Comparison of ENCODE assay signal across 25 mouse cellular contexts in genomic region chr13:80899435-80900029, GRCm38 (mm10). TPM values are rescaled to one million over a fixed set of nuclear protein-coding genes. Genes with fewer than 3 reads are reported as not detected.
DNase-seq lines count a peak whose midpoint lies in the region; ATAC-seq and TF ChIP-seq lines count a peak whose summit lies in the region.
"Had no signal": no experiment of that assay in that cellular context is flagged by ENCODE, and none has a peak within 500 bp of the region (broad histone marks: within the 10 kb centered on the region; RNA-seq: fewer than 3 reads in every experiment).

No protein-coding gene starts in this region.

- H3K9ac ChIP-seq in MEL (ENCODE audit: control insufficient read depth, low read depth, low read length, poor library complexity, severe bottlenecking): no peak overlapping the region
- H3K9ac ChIP-seq: embryonic facial prominence, embryonic 12.5 days; embryonic facial prominence, embryonic 15.5 days; hindbrain, embryonic 14.5 days had no signal

- ATAC-seq in granulocyte monocyte progenitor cell, adult 5-6 weeks (replicated peaks; ENCODE audit: poor library complexity, severe bottlenecking): peak; percentile 59
- ATAC-seq in megakaryocyte progenitor cell, adult 5-6 weeks (replicated peaks; ENCODE audit: poor library complexity): peak; percentile 72
- ATAC-seq: forebrain, embryonic 14.5 days; hindbrain, postnatal 0 days; inflammation-experienced regulatory T-cells, adult 6 months; intestine, embryonic 16.5 days had no signal

- peaks cover 0 to 7% of the 10 kb centered on the region in 2 experiments; a peak in 3 of 4 replicates for H3K4me1 ChIP-seq in MEL (ENCODE audit: control insufficient read depth in 1 of 2, insufficient read depth in 2 of 2, low read length in 2 of 2)
- H3K4me1 ChIP-seq: embryonic facial prominence, embryonic 12.5 days; embryonic facial prominence, embryonic 15.5 days had no signal

- no peak for TF ChIP-seq RAD21 in MEL (IDR thresholded peaks at IDR 0.05; ENCODE audit: low read depth, low read length)

- no peaks in the 10 kb centered on the region for H3K27me3 ChIP-seq in MEL (ENCODE audit: control insufficient read depth in 1 of 2, insufficient read depth in 2 of 2, low read length in 2 of 2)
- H3K27me3 ChIP-seq: CH12.LX; embryonic facial prominence, embryonic 12.5 days; embryonic facial prominence, embryonic 15.5 days had no signal

- peaks cover 0 to 8% of the 10 kb centered on the region in 2 experiments; a peak in 2 of 4 replicates for H3K36me3 ChIP-seq in MEL (ENCODE audit: control insufficient read depth in 1 of 2, insufficient read depth in 2 of 2, low read length in 2 of 2)

- TF ChIP-seq POLR2A in MEL (IDR thresholded peaks at IDR 0.05; ENCODE audit: control insufficient read depth in 1 of 2, insufficient read depth in 1 of 2, low read depth in 1 of 2, low read length in 2 of 2, poor library complexity in 1 of 2): no peak

- no peak overlapping the region for H3K27ac ChIP-seq in MEL (ENCODE audit: control insufficient read depth, low read depth, low read length)
- H3K27ac ChIP-seq: embryonic facial prominence, embryonic 12.5 days; embryonic facial prominence, embryonic 15.5 days; hindbrain, embryonic 14.5 days; hindbrain, postnatal 0 days had no signal

- DNase-seq in 416B (ENCODE audit: low read depth): peak; percentile 60
- peak; percentile 72 for DNase-seq in MEL (ENCODE audit: low read depth, low spot score)
- no peak for DNase-seq in neural tube, embryonic 10.5 days (ENCODE audit: extremely low spot score, low spot score)
- no peak for DNase-seq in thymus, postnatal 10 days (ENCODE audit: low spot score in 2 of 2)
- no peak for DNase-seq in left cerebral cortex, postnatal 10 days (ENCODE audit: extremely low spot score in 1 of 2, low spot score in 2 of 2)
- no peak for DNase-seq in gastrocnemius, postnatal 14 days
- DNase-seq: adrenal gland, postnatal 10 days; adrenal gland, postnatal 36 days; B cell, adult 2 months; cerebellum, adult 18-20 months; cerebellum, adult 9-10 months; cerebellum, postnatal 14 days; gastrocnemius, postnatal 36 days; heart, adult 11 months; heart, postnatal 36 days had no signal

- H3K4me3 ChIP-seq in MEL (ENCODE audit: control insufficient read depth in 1 of 2, insufficient read depth in 1 of 2, low read depth in 2 of 2, low read length in 2 of 2): no peak overlapping the region
- H3K4me3 ChIP-seq: embryonic facial prominence, embryonic 12.5 days; embryonic facial prominence, embryonic 15.5 days had no signal

- TF ChIP-seq CTCF in MEL (IDR thresholded peaks at IDR 0.05 in 2 of 3, conservative IDR thresholded peaks at IDR 0.05 in 1 of 3; ENCODE audit: control insufficient read depth in 1 of 3, insufficient read depth in 1 of 3, low read depth in 2 of 3, low read length in 3 of 3, poor library complexity in 1 of 3, severe bottlenecking in 1 of 3): no peak

- H3K79me2 ChIP-seq in MEL (ENCODE audit: control insufficient read depth, insufficient read depth, low read length, poor library complexity): no peaks in the 10 kb centered on the region

- intact Hi-C loops in left cerebral cortex, postnatal 10 days (cut with DNase I): no loop called here
- intact Hi-C loops in gastrocnemius, postnatal 14 days (cut with DNase I; ENCODE audit: low total_unique reads): loop anchor here (10.0 kb wide), 1 partner anchor 45 kb away; no protein-coding TSS in a partner anchor

- TF ChIP-seq EP300 in MEL (IDR thresholded peaks at IDR 0.05; ENCODE audit: low read depth in 1 of 2, low read length in 2 of 2): peak; percentile 84 to 94

- no peaks in the 10 kb centered on the region for H3K9me3 ChIP-seq in MEL (replicated peaks; ENCODE audit: insufficient read depth, low read length)
- H3K9me3 ChIP-seq: embryonic facial prominence, embryonic 12.5 days; embryonic facial prominence, embryonic 15.5 days had no signal

TF ChIP-seq in MEL, 35 proteins besides CTCF, POLR2A, EP300 and RAD21:
- TF ChIP-seq RCOR1 (IDR thresholded peaks at IDR 0.05; ENCODE audit: low read depth, low read length) (peak; percentile 98), JUND (IDR thresholded peaks at IDR 0.05; ENCODE audit: low read depth, low read length) (no peak), TAL1 (IDR thresholded peaks at IDR 0.05; ENCODE audit: low read length) (peak; percentile 73), KAT2A (conservative IDR thresholded peaks at IDR 0.05; ENCODE audit: low read depth, low read length) (no peak), ETS1 (IDR thresholded peaks at IDR 0.05; ENCODE audit: low read depth, low read length) (peak; percentile 83), MEF2A (IDR thresholded peaks at IDR 0.05; ENCODE audit: extremely low read depth, insufficient replicate concordance, low read depth, low read length, poor library complexity, severe bottlenecking) (no peak), BHLHE40 (IDR thresholded peaks at IDR 0.05; ENCODE audit: borderline replicate concordance, low read depth, low read length) (peak; percentile 48), MAX (IDR thresholded peaks at IDR 0.05; ENCODE audit: low read length) (peak; percentile 35; the same call in 1 of the 2 replicates), SIN3A (IDR thresholded peaks at IDR 0.05; ENCODE audit: low read length) (peak; percentile 44; the same call in 1 of the 2 replicates), ELF1 (IDR thresholded peaks at IDR 0.05; ENCODE audit: low read depth, low read length) (peak; percentile 33; the same call in 1 of the 2 replicates), MYC (IDR thresholded peaks at IDR 0.05; ENCODE audit: low read depth, low read length) (peak; percentile 68; the same call in 1 of the 2 replicates), MAFK (IDR thresholded peaks at IDR 0.05; ENCODE audit: borderline replicate concordance, low read depth, low read length) (0 out of 2 replicates have a peak, but pooled peaks have one; percentile 56), TCF12 (IDR thresholded peaks at IDR 0.05; ENCODE audit: low read depth, low read length) (peak; percentile 82), GABPA (IDR thresholded peaks at IDR 0.05; ENCODE audit: low read depth, low read length) (no peak), GATA1 (IDR thresholded peaks at IDR 0.05; ENCODE audit: low read depth, low read length) (peak; percentile 84), MXI1 (IDR thresholded peaks at IDR 0.05; ENCODE audit: low read depth, low read length) (peak; percentile 32; the same call in 1 of the 2 replicates), ZNF384 (IDR thresholded peaks at IDR 0.05; ENCODE audit: low read depth, low read length) (peak; percentile 63), HCFC1 (IDR thresholded peaks at IDR 0.05; ENCODE audit: low read depth, low read length) (0 out of 2 replicates have a peak, but pooled peaks have one; percentile 21)

RNA-seq across cellular contexts. Expression of gene Arrdc3, which starts 16.3 kb away (rescaled TPM):
- 1.3 and 1.5 TPM in 2 replicates for total RNA-seq in MEL (2012; rRNA removed)
- 1 to 10 TPM in 1 of 2 experiments, not detected in 1; 3.5 TPM for polyA plus RNA-seq in MEL (2012; ENCODE audit: insufficient read depth in 1 of 2, insufficient read length in 2 of 2, low read depth in 1 of 2, low replicate concordance in 2 of 2, missing spikeins in 1 of 2)
- 11.3 and 32.6 TPM in 2 replicates for total RNA-seq in granulocyte monocyte progenitor cell, adult 5-6 weeks (2014; fragmentation: Nextera tagmentation)
- 31.1 and 34.1 TPM in 2 replicates for total RNA-seq in granulocyte monocyte progenitor cell, adult 5-6 weeks (2017)
- 17.5 and 28.3 TPM in 2 replicates for total RNA-seq in megakaryocyte progenitor cell, adult 5-6 weeks (2015)
- total RNA-seq in megakaryocyte progenitor cell, adult 5-6 weeks (2017): 30.9 and 44.2 TPM in 2 replicates
- 10 to 100 TPM; 28.1 to 30.4 TPM for total RNA-seq in left cerebral cortex, postnatal 10 days (2021)
- 10 to 100 TPM; 35.2 to 62.4 TPM for total RNA-seq in gastrocnemius, postnatal 14 days (2021)

Comparison
In these comparisons a context has a peak if more than half of its experiments do, and no peak if none do; other contexts are left out.
1. DNase-seq: peak in 416B (single experiment) and MEL (single experiment); none in neural tube, embryonic 10.5 days (single experiment), thymus, postnatal 10 days (0 of 2), left cerebral cortex, postnatal 10 days (0 of 2) and gastrocnemius, postnatal 14 days (single experiment).